Mouse (Mus musculus): ENCODE data around the gene Pmpca. TPM values are rescaled to one million over a fixed set of nuclear protein-coding genes. Genes with fewer than 3 reads are reported as not detected.
A peak's percentile ranks its signal among the peaks of the same experiment; 100 is the strongest.

Gene Pmpca
- polyA plus RNA-seq (2012; rRNA removed) = 104 and 106 TPM in 2 replicates

DNA sequence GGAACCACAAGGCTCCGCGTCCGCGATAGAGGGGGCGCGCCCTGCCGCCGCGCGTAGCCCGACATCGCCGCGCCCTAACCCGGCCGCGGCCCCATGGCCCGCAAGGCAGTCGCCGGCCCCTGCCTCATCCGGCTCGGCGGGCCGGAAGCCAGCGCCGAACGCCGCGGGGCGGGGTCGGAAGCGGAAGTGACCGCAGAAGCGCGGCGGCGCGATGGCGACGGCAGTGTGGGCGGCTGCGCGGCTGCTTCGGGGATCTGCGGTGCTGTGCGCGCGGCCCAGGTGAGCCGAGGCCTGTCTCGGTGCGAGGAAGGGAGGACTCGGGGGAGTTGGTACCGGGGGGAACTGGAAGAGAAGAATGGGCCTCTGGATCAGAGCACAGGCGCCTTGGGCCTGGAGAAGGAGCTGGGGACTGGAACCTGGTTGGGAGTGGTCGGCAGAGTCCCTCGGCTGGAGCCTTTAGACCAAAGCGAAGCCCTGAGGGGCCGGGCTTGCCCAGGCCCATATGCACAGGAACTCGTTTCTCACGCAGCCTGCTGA lies at the start of gene Pmpca, which contains the start of gene Entr1:
Gene Pmpca, plus strand, starts transcription at position 186 of the 537 bp plus-strand sequence.
Gene Entr1, minus strand, starts transcription at position 163 of the 537 bp plus-strand sequence.
- peak; percentile 55 to 82 for DNase-seq (ENCODE audit: extremely low spot score in 1 of 2, low spot score in 1 of 2)

DNA sequence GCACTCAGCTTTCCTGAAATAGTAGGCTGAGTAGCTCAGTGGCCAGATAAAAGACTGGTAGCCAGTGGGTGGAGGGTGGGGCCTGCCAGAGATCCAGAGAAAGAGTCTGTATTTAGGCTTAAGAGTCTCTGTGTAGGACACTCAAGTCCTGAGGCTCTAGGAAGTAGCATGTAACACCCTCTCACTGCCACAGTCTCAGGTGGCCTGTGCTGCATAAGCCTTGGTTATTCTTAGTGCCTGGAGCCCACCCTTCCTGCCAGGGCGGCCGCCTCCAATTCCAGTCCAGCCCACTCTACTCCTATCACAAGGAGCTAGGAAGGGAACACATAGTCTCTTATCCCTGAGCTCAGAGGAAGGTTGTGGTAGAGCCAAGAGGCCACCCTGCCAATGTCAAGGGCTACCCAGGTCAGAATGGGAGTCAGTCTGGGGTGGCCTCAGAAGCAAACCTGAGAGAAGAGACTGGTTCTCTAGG lies 47.6 kb upstream of the Pmpca start:
- peak; percentile 50 to 57 for DNase-seq (ENCODE audit: extremely low spot score in 1 of 2, low spot score in 1 of 2)

DNA sequence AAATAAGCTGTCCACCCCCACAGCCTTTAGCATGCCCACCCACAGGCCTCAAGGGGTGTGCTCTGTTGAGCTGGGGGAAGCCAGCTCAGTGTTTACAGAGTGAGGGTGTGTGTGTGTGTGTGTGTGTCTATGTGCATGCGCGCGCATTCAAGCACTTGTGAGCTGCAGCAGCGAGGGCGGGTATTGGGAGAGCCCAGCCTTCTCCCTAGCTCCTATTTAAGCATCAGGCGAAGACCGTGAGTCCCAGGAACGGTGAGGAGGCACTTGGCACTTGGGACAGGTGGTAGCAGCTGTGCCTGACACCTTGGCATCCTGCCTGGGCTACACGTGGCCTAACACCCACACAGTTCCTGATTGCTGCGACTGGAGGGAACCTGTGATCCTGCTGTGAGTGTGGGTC lies 47.1 kb upstream of the Pmpca start:
- DNase-seq (ENCODE audit: extremely low spot score in 1 of 2, low spot score in 1 of 2) = peak; percentile 80 to 87

DNA sequence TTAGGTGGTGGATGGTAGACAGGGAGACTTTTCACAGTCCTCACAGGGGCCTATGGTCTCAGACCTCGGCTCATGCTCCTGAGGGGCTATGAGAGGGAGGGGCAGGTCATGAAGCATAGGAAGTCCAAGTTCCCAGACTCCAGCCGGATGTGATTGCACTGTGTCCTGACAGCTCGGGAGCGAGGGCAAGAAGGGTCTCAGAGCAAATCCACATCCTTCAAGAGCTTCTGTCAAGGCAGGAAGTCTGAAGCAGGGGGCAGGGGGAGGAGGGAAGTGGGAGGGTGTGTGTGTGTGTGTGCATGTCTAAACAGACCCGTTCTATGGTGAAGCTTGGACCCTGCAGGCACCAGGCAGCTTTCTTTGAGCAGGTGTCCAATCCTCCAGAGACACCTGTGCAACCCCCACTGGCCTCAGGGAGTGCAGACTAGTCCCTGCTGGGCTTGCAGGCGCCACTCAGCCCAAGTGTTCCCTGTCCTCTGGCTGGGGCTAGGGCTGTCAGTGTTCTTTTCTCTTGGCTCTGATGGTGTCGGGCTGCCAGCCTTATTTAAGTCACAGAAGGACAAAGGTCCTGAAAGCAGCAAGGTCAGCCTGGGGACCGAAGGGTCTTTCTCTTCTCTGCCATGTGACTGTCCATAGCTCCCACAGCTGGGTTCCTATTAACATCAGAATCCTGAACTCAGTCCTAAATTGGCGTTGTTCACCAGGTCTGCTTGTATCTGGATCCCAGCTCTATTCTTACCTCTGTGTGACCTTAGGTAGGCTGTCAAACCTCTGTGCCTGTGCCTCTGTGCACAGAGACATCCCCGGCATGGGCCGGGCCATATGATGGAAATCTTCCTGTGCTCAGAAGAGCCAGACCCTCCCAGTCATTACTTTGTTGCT lies 46.3 kb upstream of the Pmpca start:
- DNase-seq (ENCODE audit: extremely low spot score in 1 of 2, low spot score in 1 of 2) = no peak

DNA sequence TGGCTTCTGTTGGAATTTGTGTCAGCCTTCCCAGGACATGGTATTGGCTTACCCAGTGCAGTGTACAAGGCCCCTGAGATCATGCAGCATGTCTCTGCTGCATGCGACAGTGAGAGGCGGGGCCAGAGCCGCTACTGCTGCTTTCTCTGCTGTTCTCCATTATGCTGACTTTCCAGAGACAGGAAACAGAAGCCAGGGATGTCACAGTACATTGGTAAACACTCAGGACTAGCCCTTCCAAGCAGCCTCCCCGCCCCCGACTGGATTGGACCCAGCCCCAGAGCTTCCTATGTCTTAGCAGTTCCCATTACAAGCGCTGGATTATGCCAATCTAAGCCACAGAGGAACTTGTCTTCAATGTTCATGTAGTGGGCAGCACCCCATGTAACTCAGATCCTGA lies 40.9 kb upstream of the Pmpca start:
- DNase-seq (ENCODE audit: extremely low spot score in 1 of 2, low spot score in 1 of 2) = no peak

DNA sequence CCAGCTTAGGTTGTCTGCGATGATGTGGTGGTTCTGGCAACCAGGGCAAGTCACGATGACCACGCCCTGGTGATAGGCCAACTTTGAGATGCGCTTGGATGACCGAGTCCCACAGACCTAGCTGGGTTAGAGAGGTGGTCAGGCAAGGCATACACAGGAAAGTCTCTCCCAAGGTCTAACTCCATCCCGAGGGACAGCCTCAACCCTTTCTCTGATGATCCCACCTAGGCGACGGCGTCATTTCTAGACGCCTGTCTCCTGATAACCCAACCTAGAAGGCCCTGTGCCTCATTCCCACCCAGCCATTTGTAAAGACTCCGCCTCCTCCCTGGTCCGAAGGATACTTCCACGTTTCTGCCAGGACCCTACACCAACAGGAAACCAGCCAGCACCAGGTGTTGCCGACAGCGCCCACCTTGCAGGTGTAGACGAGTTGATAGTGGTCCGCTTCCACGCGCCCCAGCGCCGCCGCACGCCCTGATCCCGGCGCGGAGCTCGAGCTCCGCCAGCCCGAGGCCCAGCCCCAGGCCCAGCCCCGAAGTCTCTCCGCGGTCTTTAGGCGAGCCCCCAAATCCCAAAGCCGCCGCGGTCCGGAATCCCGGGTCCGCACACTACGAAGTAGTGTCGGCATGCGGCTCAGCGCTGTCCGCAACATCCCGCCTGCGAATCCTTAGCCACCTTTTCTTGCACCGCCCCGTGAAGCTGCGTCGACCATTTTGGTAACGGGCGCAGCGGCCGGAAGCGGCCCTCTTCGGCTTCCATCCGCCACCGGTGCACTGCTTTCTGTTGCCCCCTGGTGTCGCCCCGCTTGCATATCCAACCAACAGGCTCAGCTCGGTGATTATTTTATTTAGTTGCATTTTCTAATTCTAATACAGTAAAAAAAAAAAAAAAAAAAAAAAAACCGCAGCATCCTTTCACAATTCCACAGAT lies 37.5 kb upstream of the Pmpca start, which contains the start of gene Dnlz:
Gene Dnlz, minus strand, starts transcription at position 753 of the 933 bp plus-strand sequence.
- peak; percentile 87 to 96 for DNase-seq (ENCODE audit: extremely low spot score in 1 of 2, low spot score in 1 of 2)

DNA sequence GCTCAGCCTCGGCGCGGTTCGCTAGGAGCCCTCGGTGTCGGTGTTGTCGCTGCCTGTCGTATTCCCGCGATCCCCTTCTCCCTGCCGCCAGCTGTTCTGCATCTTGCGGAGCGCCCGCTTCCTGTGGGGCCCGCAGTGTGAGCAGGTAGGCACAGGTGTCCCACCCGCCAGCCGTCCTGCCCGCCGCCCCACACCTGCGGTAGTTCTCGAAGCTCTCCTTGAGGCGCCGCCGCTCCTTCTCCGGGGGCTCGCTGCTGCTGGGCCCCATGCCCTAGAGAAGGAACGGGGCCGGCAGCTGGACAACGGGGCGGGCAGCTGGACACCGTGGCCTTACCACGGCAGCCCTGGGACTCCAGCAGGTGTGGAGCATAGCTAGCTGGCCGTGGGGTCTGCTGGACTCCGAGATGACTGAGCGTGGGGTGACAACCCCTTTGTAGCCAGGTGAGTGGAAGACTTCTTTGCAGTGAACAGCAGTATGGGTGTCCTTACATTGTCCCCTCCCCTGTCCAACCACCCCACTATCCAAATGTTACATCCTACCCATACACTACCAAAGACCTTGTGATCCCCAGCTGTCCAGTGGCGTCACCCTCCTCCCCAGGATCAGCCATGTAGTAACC lies 36.7 kb upstream of the Pmpca start:
- DNase-seq (ENCODE audit: extremely low spot score in 1 of 2, low spot score in 1 of 2) = no peak

DNA sequence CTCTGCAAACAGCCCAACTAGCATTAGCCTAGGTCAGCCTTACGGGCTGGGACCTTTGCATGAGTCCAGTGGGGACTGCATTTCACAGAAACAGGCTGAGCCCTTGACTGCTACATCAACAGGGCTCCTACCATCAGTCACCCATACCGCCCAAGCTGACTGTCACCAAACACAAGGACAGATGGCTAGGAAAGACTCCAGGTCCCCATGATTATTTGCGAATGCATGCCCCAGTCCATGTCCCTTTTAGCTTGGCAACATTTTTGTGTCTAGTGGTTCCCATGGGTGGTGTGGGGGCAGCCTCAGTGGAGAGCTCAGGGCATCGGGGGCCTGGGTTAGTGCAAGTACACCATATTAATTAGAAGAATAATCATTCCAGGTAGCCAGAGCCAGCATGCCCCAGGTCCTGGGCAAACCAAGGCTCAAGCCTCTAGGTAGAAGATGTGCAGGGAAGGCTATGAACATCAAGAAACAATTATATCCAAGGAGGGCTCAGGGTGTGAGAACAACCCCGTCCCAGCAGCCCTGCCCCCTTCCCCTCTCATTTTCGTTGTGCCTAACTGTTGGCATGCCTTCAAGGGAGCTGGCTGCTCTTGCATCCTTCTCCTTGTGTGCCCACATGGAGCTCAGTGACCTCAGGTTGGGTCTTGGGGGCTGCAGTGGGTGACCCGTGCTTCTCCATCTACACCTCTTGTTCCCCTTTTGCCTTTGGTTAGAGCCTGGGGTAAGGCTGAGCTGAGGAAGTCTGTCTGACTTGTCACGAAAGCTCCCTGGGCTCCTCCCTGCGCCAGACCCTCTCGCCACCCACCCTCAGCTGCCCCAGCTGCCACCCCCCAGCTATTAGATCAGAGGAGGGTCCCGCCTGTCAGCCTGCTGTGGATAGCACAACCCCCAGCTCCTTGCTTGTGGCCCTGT lies 35.8 kb upstream of the Pmpca start:
- no peak for DNase-seq (ENCODE audit: extremely low spot score in 1 of 2, low spot score in 1 of 2)

DNA sequence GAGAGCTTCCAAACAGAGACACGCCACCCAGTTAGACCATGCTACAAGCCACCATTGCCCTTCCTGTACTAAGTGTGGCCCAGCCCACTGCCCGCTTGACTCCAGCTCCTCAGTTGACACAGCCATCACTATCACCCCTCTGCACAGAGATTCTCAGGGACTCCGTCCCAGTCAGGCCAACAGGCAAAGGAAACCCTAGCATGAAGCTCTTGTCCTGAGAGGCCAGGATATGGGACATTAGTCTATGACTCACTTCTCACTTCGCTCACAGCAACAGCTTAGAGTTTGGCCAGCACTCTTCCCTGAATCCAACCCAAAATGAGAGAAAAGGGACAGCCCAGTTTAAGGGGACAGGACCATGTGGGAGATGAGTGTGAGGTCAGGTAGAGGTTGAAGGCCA lies 34.7 kb upstream of the Pmpca start:
- no peak for DNase-seq (ENCODE audit: extremely low spot score in 1 of 2, low spot score in 1 of 2)

DNA sequence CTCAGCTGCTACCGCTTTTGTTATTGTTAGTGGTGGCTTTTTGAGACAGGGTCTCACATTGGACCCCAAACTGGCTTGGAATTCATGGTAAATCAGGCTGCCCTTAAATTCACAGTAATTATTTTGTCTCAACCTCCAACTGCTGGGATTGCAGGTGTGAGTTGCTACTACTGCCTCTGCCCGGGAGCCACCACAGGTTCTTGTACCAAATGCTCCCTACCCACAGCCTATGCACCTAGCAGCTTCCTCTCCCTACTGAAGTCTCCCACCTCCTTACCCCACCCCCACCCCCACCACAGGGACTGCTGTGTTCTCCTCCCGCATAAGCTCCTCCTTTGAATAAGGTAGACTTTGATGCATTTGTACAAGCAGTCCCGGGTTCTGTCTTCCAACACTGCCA lies 32.9 kb upstream of the Pmpca start:
- no peak for DNase-seq (ENCODE audit: extremely low spot score in 1 of 2, low spot score in 1 of 2)

DNA sequence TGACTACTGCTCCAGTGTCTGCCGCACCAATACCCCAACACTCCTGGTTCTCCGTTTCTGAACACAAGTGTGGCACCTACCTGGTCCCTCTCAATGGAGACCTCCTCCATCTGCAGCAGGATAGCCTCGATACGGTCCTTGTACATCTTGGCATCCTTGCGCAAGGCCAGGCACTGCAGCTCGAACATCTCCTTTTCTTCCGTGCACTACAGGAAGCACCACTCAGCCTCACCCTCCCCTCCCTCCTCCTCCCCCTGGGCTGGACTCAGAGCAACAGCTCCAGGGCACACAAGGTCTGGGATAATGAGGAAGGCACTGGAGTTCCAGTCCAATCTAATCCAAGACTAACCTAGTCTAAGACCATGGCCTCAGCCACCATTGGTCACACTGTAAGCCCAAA lies 32.5 kb upstream of the Pmpca start:
- DNase-seq (ENCODE audit: extremely low spot score in 1 of 2, low spot score in 1 of 2) = no peak

DNA sequence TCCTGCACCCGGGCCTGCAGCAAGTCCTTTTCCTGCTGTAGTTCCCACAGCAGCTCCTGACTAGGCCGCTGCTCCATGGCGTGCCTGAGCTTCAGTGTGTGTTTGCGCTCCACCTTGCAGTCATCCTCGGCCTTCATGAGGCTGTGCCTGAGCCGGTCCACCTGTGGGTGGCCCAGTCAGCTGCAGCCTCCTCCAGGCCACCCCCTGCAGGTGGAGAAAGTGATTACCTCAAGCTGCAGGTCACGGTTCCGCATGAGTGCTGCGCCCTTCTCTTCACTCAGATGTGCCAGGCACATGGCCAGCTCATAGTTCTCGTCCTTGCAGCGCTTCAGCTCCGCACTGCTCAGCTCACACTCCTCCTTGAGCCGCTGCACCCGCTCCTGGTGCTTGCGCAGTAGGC lies 31.7 kb upstream of the Pmpca start:
- DNase-seq (ENCODE audit: extremely low spot score in 1 of 2, low spot score in 1 of 2) = no peak

DNA sequence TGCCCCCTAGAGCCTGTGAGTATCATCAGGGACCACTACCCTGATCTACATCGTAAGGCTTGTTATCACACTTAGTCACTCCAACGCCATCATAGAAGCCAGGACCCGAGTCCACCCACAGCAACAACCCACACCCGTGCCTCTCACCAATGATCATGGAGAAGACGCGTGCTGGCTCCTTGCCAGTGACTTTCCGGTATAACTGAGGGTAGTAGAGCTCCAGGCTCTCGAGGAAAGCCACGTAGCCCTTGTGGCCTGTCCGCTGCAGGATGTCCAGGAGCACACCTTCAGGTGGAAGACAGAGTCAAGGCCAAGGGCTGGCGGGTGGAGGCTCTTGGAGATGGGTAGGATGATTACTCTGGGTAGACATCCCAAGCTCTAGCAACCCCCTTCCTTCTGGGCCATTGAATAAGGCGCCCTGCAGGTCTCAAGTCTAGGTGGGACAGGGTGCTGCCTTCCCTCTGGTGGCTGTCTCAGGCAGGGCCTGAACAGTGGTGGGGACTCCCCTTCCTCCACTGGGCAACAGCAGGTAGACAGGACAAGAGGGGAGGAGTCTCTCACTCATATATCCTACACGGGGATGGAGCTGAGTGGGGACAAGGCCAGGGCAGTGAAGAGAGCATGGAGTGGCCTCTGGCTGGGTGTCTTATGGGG lies 30.3 kb upstream of the Pmpca start:
- no peak for DNase-seq (ENCODE audit: extremely low spot score in 1 of 2, low spot score in 1 of 2)

DNA sequence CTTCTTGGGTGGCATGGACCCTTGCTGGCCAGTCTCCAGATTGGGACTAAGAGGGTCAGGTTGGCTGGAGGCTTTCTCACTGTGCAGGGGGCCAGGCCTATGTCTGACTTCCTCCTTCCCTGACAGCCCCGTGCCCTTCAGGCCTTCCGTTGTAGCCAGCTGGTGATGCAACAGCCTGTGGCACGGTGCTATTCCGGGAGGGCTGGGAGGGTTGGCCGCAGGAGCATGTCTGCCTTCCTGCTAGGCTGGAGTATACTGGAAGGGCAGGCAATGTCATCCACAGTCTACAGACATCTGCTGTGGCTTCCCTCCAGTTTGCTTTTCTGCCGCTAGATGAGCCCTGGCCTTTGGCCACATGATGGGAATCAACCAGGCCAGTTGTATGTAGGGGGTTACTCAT lies 29.2 kb upstream of the Pmpca start:
- DNase-seq (ENCODE audit: extremely low spot score in 1 of 2, low spot score in 1 of 2) = no peak

DNA sequence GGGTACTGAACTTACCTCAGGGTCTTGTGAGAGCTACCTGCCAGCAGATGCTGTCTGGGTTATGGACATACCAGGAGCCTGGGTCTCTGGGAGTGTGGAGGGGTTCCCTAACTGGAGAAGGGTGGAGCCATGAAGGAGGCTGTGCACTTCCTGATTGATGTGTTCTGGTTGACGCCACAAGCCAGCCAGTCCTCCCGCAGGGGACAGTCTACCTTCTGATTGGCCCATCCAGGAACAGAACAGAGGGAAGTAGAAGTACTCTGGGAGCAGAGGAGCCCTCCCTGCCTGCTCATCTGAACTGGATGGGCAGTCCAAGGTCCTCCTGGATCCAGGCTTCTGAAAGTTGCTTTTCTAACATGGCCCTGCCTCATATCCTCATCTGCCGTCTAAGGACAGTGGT lies 28.4 kb upstream of the Pmpca start, which contains the start of gene Card9:
Gene Card9, minus strand, starts transcription at position 147 of the 400 bp plus-strand sequence.
- no peak for DNase-seq (ENCODE audit: extremely low spot score in 1 of 2, low spot score in 1 of 2)

DNA sequence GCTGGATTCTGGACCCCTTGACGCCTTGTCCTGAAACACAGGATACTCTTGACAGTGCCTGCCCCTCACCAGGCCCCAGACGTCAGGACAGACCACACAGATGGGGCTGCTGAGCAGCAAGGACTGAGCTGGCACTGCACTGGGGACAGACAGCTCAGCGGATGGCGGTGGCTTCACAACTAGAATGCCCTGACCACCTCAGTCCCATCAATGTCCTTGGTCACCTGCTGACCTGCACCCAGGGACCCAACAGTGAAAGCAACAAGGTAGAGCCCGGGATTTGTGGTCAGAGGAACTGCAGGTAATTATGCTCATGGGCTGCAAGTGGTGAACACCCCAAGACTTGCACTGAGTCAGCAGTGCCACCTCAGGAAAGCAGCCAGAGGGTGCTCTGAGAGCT lies 26.1 kb upstream of the Pmpca start:
- no peak for DNase-seq (ENCODE audit: extremely low spot score in 1 of 2, low spot score in 1 of 2)

DNA sequence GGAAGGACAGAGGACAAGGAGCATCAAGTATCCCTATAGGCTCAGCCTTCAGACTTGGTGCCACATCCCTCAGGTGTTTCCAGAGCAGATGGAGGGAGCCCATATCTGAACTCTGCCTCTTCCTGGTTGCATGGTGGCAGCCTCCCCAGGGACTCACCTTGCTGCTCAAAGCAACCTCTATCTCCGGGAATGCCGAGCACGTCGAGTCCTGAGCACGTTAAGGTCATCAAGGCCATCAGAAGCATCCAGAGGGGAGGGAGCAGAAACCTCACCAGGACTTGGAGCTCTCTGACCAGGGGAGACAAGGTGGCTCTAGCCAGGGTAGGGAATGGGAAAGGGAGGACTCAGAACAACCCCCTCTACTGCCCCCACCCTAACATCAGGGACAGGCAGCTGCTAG lies 25.7 kb upstream of the Pmpca start:
- no peak for DNase-seq (ENCODE audit: extremely low spot score in 1 of 2, low spot score in 1 of 2)

DNA sequence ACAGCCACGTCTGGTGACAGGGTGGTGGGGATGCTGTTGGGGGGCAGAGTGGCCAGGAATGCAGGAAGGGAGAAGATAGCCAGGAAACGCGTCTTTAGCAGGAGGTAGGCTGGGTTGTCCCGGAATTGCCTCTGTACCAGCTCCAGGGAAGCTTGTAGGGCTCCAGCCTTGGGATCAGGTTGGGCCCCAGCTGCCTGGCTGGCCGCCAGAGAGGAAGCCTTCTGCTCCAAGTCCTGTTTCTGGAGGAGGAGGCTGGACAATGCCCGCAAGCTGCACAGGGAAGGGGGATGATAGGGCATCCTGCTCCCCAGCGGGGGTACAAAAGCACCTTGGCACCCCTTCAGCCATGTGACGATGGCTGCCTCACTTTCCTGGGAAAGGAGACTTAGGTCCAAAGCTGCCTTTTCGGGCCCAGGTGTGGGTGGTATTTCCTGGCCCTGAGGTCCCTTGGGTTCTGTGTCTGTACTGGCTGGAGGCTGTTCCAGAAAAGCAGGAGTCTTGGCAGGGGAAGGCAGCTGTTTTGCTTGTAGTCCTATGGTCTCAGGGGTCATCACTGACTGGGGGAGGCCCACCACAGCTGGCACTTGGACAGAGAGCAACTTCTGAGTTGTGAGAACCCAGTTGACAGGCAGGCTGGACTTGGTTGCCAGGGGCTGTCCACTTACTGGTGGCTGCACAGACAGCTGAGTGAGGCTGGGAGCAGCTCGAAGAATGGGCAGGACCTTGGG lies 24.2 kb upstream of the Pmpca start:
- DNase-seq (ENCODE audit: extremely low spot score in 1 of 2, low spot score in 1 of 2) = no peak

All from frontal cortex, adult 2 months (tissue).